Mouse (Mus musculus) 3134 (cell line): ENCODE data around the gene Hoxd13.

ENCODE experiments used
- DNase-seq: peaks from one replicate; pipeline ENCODE4 v3.0.0-alpha.2; 2011; ENCODE audit warnings: low spot score; ENCODE audit not compliant: insufficient read length; ENCODE audit errors: extremely low read depth

Hoxd13 gene

GRCm38 (mm10) chr2:74678891-74679595 is 10.9 kb downstream of the Hoxd13 start, which contains the start of gene Hoxd11:
Hoxd11 (plus strand) TSS chr2:74679557.
- no peak for DNase-seq

- no peak for DNase-seq
Observed at GRCm38 (mm10) chr2:74679596-74679971, 11.5 kb downstream of the Hoxd13 start.

- no peak for DNase-seq
Observed at GRCm38 (mm10) chr2:74679980-74680379, 11.9 kb downstream of the Hoxd13 start.

- no peak for DNase-seq
Observed at GRCm38 (mm10) chr2:74680561-74681398, 12.7 kb downstream of the Hoxd13 start.

GRCm38 (mm10) chr2:74681594-74682531 is 13.8 kb downstream of the Hoxd13 start:
- no peak for DNase-seq

GRCm38 (mm10) chr2:74682796-74683195 is 14.7 kb downstream of the Hoxd13 start:
- DNase-seq, result no peak

GRCm38 (mm10) chr2:74683471-74683951 is 15.4 kb downstream of the Hoxd13 start:
- no peak for DNase-seq

GRCm38 (mm10) chr2:74684106-74684505 is 16.0 kb downstream of the Hoxd13 start:
- DNase-seq, result no peak

- no peak for DNase-seq
Observed at GRCm38 (mm10) chr2:74685059-74685603, 17.0 kb downstream of the Hoxd13 start.

GRCm38 (mm10) chr2:74686301-74686987 is 18.3 kb downstream of the Hoxd13 start:
- no peak for DNase-seq

GRCm38 (mm10) chr2:74686988-74687697 is 19.0 kb downstream of the Hoxd13 start:
- DNase-seq, result no peak

GRCm38 (mm10) chr2:74687698-74688555 is 19.8 kb downstream of the Hoxd13 start:
- DNase-seq, result no peak

GRCm38 (mm10) chr2:74688795-74689573 is 20.9 kb downstream of the Hoxd13 start:
- DNase-seq, result no peak

- DNase-seq, result no peak
Observed at GRCm38 (mm10) chr2:74689574-74690337, 21.6 kb downstream of the Hoxd13 start.

- DNase-seq, result no peak
Observed at GRCm38 (mm10) chr2:74690338-74690716, 22.2 kb downstream of the Hoxd13 start.

- no peak for DNase-seq
Observed at GRCm38 (mm10) chr2:74691022-74691951, 23.2 kb downstream of the Hoxd13 start, which contains the start of gene Hoxd10. Hoxd10 (plus strand) TSS chr2:74691924.
